Mouse (Mus musculus) c-Kit-negative CD71-positive TER-119-positive erythroid progenitor cells, embryonic 14.5 days (primary cell): ENCODE measurements around the gene Foxs1.

Experiments used
- DNase-seq: peaks from one replicate; pipeline ENCODE4 v3.0.0-alpha.2; 2013; ENCODE audit warnings: low read depth, low spot score

Gene Foxs1

GRCm38 (mm10) chr2:152903586-152903985 lies 29.4 kb downstream of the Foxs1 start:
- no peak for DNase-seq

GRCm38 (mm10) chr2:152902658-152903057 lies 30.4 kb downstream of the Foxs1 start:
- no peak for DNase-seq

GRCm38 (mm10) chr2:152901296-152901695 lies 31.7 kb downstream of the Foxs1 start:
- no peak for DNase-seq

GRCm38 (mm10) chr2:152899011-152899410 lies 34.0 kb downstream of the Foxs1 start:
- DNase-seq = no peak

GRCm38 (mm10) chr2:152896926-152897325 lies 36.1 kb downstream of the Foxs1 start:
- no peak for DNase-seq

GRCm38 (mm10) chr2:152895834-152896233 lies 37.2 kb downstream of the Foxs1 start:
- no peak for DNase-seq

DNA sequence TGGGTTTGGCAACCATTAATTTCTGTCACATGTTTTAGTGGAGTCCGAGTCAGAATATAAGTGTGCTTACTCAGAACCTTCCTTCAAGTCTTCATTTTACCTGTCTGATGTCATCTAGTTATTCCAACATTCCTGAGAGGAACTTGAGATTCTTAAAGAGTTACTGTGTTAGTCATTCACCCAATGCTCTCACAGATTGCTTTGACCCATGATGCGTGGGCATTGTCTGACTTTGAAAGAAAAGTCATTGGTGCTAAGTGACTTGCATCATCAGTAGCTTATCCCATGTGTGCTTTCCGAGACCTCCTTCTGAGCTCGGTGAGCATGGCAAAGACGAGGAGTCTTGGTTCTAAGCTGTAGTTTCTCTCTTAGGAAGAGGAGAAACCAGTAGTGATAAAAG lies 44.2 kb downstream of the Foxs1 start:
- no peak for DNase-seq

DNA sequence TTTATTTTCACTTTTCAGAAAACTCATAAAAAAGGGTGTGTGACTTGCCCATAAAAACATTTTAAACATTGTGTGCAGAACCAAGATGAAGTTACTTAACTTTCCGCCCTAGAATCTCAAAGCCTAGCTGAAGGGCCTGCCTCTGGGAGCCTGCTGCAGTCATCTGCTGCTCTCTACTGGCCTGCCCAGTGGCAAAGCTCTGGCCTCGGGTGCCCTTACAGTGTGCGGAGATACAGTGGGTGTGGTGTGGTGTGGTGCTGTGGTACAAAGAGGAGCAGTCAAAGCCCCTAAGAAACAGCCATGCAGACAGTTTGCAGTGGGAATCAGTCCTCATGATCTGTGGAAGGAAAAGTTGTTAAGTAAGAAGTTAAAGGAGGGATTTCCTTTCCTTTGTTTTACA lies 45.8 kb downstream of the Foxs1 start:
- no peak for DNase-seq

- no peak for DNase-seq
Measured at GRCm38 (mm10) chr2:152884101-152884645, 48.8 kb downstream of the Foxs1 start.
